Mouse (Mus musculus): Measurements from ENCODE around the gene Gm17581. TPM values are rescaled to one million over a fixed set of nuclear protein-coding genes. Genes with fewer than 3 reads are reported as not detected.

Gene Gm17581
- total and polyA plus RNA-seq, 2 experiments, result not detected

DNA sequence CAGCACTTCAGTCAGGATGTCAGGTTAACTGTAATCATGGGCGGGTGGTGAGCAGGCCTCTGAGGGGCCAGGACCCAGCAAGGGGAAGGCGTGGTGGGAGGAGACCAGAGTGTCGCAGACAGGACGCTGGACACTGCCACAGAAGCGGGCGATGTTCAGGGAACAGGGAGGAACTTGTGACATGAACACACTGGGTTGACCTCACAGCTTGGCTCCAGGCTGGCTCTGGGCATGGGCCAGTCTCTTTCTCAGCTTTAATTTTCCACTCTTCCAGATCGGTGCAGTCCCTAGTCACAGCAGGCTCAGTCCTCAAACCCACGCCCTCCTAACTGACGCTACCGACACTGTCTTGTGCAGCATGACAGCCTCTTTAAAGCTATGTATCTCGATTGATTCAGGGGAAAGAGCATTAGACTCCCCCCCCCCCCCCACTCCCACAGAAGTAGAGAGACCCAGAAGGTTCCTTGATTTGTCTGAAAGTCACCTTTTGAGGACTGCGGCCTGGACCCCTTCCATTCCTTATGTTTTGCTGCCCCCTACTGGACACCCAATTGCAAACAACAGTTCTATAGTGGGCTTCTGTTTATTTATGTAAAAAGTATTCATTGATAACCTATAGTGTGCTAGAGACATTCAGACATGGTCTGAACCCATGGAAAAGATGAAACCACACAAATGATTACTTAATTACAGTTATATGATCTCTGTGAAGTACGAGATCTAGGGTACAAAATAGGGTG is 29.2 kb upstream of the Gm17581 start:
- DNase-seq (ENCODE audit: extremely low read depth, low read depth, low spot score), result peak; percentile 33
- WGBS, result 57% methylated on average over 13 of the region's 13 CpGs
- H3K4me3 ChIP-seq (ENCODE audit: insufficient read depth, low read depth, low read length), result no peak overlapping the region

DNA sequence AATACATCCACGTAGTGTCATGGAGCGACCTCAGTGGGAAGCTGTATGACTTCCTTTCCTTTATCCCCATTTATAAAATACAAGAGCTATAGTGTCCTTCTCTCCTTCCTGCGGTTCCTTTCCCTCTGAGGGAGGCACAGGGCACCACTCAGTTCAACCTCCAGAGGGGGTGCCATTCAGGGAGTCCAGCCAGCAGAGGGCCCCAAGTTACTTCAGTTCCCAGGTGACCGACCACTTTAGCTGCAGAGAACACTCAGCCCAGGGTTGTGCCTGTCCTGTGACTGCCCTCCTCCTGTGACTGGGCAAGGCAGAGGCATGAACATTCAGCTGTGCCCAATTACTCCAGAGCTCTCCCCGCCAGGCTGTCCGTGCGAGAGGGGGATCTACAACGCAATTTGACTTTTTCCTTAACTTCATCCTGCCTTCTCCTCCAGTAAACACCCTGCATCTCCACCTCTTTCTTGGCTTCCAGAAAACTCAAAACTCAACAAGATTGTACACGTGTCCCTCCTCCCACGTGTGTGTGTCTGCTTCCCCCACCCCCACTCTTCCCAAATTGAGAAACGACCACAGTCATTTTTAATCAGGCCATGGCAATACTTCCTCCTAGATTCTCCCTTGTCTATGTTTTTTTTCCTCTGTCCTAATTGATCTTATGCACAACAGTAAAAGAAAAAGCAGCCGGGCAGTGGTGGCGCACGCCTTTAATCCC is 21.3 kb upstream of the Gm17581 start:
- TF ChIP-seq POLR2A (IDR thresholded peaks at IDR 0.05; ENCODE audit: extremely low read depth, insufficient read depth, low read length) (no peak), CTCF (IDR thresholded peaks at IDR 0.05; ENCODE audit: low read depth, low read length) (peak; percentile 20; the same call in 1 of the 2 replicates)
- Histone ChIP-seq H3K4me3 (ENCODE audit: insufficient read depth, low read depth, low read length) (no peak overlapping the region), H3K9ac (ENCODE audit: low read depth, low read length) (no peak overlapping the region), H3K36me3 (ENCODE audit: control insufficient read depth, insufficient read depth, low read length) (no peaks in the 10 kb centered on the region), H3K4me1 (ENCODE audit: control insufficient read depth, insufficient read depth, low read length) (no peaks in the 10 kb centered on the region), H3K27me3 (ENCODE audit: control insufficient read depth, insufficient read depth, low read length) (no peaks in the 10 kb centered on the region), H3K79me2 (ENCODE audit: control insufficient read depth, insufficient read depth, low read length) (no peaks in the 10 kb centered on the region), H3K27ac (replicated peaks; ENCODE audit: insufficient read depth, low read depth, low read length) (no peak overlapping the region)
- WGBS, result 74% methylated on average over 14 of the region's 14 CpGs
- no peak for DNase-seq (ENCODE audit: extremely low read depth, low read depth, low spot score)

More for the DNA sequence above, 29.2 kb upstream of the Gm17581 start:
- Histone ChIP-seq H3K9ac (ENCODE audit: low read depth, low read length) (no peak overlapping the region), H3K36me3 (ENCODE audit: control insufficient read depth, insufficient read depth, low read length) (no peaks in the 10 kb centered on the region), H3K79me2 (ENCODE audit: control insufficient read depth, insufficient read depth, low read length) (no peaks in the 10 kb centered on the region), H3K27me3 (ENCODE audit: control insufficient read depth, insufficient read depth, low read length) (no peaks in the 10 kb centered on the region), H3K4me1 (ENCODE audit: control insufficient read depth, insufficient read depth, low read length) (no peaks in the 10 kb centered on the region), H3K27ac (replicated peaks; ENCODE audit: insufficient read depth, low read depth, low read length) (no peak overlapping the region)
- TF ChIP-seq POLR2A (IDR thresholded peaks at IDR 0.05; ENCODE audit: extremely low read depth, insufficient read depth, low read length) (no peak), CTCF (IDR thresholded peaks at IDR 0.05; ENCODE audit: low read depth, low read length) (no peak; the same call in 1 of the 2 replicates)

DNA sequence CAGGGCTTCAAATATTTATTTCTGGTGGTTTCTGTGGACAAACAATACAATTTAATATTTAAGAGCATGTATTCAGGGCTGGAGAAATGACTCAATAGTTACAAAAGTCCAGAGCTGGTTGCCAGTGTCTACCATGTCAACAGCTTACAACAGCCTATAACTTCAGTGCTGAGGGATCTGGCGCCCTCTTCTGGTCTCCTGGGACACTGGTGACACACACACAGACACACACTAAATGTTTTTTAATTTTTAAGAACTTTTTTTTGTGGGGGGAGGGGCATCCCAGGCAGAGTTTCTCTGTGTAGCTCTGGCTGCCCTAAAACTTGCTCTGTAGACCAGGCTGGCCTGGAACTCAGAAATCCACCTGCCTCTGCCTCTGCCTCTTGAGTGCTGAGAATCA is 20.1 kb upstream of the Gm17581 start:
- Histone ChIP-seq H3K9ac (ENCODE audit: low read depth, low read length) (no peak overlapping the region), H3K4me3 (ENCODE audit: insufficient read depth, low read depth, low read length) (no peak overlapping the region), H3K4me1 (ENCODE audit: control insufficient read depth, insufficient read depth, low read length) (no peaks in the 10 kb centered on the region), H3K27me3 (ENCODE audit: control insufficient read depth, insufficient read depth, low read length) (0 out of 2 replicates have a peak, but pooled peaks cover 4% of the 10 kb centered on the region), H3K27ac (replicated peaks; ENCODE audit: insufficient read depth, low read depth, low read length) (no peak overlapping the region), H3K36me3 (ENCODE audit: control insufficient read depth, insufficient read depth, low read length) (no peaks in the 10 kb centered on the region), H3K79me2 (ENCODE audit: control insufficient read depth, insufficient read depth, low read length) (no peaks in the 10 kb centered on the region)
- peak; percentile 65 for DNase-seq (ENCODE audit: extremely low read depth, low read depth, low spot score)
- 0% methylated on average over 1 of the region's 1 CpGs for WGBS
- TF ChIP-seq POLR2A (IDR thresholded peaks at IDR 0.05; ENCODE audit: extremely low read depth, insufficient read depth, low read length), result no peak
- peak; percentile 66; the same call in 1 of the 2 replicates for TF ChIP-seq CTCF (IDR thresholded peaks at IDR 0.05; ENCODE audit: low read depth, low read length)

DNA sequence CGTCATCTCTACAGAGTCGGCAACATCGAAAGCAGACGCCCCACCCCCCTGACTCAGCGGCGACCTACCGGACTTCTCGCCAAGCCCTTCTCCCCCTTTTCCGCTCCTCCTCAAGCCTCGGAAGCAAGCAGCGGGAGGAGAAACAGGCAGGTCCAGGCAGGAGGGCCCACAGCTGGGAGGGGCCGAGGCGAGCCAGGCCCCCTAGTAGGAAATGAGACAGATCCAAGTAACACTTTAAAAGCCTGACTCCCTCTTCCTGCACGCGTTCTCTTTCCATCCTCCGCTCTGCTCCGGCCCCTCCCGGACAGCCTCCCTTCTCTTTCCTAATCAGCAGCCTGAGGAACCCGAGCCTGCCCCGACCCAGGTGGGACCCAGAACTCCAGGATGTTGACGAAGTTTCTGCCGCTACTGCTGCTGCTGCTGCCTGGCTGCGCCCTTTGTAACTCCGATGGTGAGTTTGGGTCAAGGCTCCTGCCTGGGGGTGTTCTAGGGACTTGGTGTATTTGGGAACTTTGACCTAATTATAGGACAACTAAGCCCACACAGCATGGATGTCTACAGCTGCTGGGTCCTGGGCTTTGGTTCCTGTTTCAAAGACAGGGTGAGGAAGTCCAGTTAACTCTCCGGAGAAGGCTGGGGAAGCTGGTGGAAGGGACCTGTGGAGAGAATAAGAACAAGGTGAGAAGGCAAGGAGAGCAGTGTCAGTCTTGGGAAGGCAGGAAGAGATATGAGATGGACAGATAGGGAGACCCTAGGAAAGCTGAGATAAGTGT is 15.5 kb upstream of the Gm17581 start, which contains the start of gene Procr:
Gene Procr (plus strand): TSS at position 104 of the 773 bp plus-strand sequence.
- 5% methylated on average over 25 of the region's 25 CpGs for WGBS
- DNase-seq (ENCODE audit: extremely low read depth, low read depth, low spot score), result no peak
- no peaks in the 10 kb centered on the region for H3K36me3 ChIP-seq (ENCODE audit: control insufficient read depth, insufficient read depth, low read length)
- no peaks in the 10 kb centered on the region for H3K4me1 ChIP-seq (ENCODE audit: control insufficient read depth, insufficient read depth, low read length)
- no peak within 1 kb of the TSS for H3K27ac ChIP-seq (replicated peaks; ENCODE audit: insufficient read depth, low read depth, low read length)
- H3K4me3 ChIP-seq (ENCODE audit: insufficient read depth, low read depth, low read length), result peak within 1 kb of the TSS; percentile 60
- H3K9ac ChIP-seq (ENCODE audit: low read depth, low read length), result peak within 1 kb of the TSS; percentile 6; the same call in 1 of the 2 replicates
- TF ChIP-seq CTCF (IDR thresholded peaks at IDR 0.05; ENCODE audit: low read depth, low read length) (no peak), POLR2A (IDR thresholded peaks at IDR 0.05; ENCODE audit: extremely low read depth, insufficient read depth, low read length) (no peak)
- no peaks in the 10 kb centered on the region for H3K79me2 ChIP-seq (ENCODE audit: control insufficient read depth, insufficient read depth, low read length)
- H3K27me3 ChIP-seq (ENCODE audit: control insufficient read depth, insufficient read depth, low read length), result 0 out of 2 replicates have a peak, but pooled peaks cover 4% of the 10 kb centered on the region

DNA sequence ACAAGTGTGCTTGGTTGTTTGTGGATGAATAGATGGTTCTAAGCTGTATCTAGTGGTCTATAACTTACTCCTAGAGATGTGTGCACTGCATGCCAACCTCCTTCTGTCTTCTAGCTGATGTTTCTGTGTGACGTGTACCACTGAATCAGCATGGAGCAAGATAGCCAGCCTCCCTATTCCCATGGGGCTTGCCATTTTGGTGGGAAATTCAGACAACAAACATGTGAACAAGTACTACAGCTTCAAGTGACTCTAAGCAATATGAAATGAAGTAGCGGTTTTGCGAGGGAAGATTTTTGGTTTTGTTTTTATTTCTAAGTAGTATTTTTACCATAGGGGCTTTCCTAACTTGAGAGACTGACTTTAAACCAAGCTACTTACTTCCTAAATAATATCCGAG is 13.7 kb upstream of the Gm17581 start:
- Histone ChIP-seq H3K36me3 (ENCODE audit: control insufficient read depth, insufficient read depth, low read length) (no peaks in the 10 kb centered on the region), H3K27me3 (ENCODE audit: control insufficient read depth, insufficient read depth, low read length) (0 out of 2 replicates have a peak, but pooled peaks cover 4% of the 10 kb centered on the region), H3K4me1 (ENCODE audit: control insufficient read depth, insufficient read depth, low read length) (no peaks in the 10 kb centered on the region), H3K4me3 (ENCODE audit: insufficient read depth, low read depth, low read length) (no peak overlapping the region), H3K79me2 (ENCODE audit: control insufficient read depth, insufficient read depth, low read length) (no peaks in the 10 kb centered on the region), H3K27ac (replicated peaks; ENCODE audit: insufficient read depth, low read depth, low read length) (no peak overlapping the region), H3K9ac (ENCODE audit: low read depth, low read length) (no peak overlapping the region)
- 91% methylated on average over 4 of the region's 4 CpGs for WGBS
- TF ChIP-seq CTCF (IDR thresholded peaks at IDR 0.05; ENCODE audit: low read depth, low read length) (no peak), POLR2A (IDR thresholded peaks at IDR 0.05; ENCODE audit: extremely low read depth, insufficient read depth, low read length) (no peak)
- DNase-seq (ENCODE audit: extremely low read depth, low read depth, low spot score), result no peak
